Mouse (Mus musculus) megakaryocyte, embryonic 14.5 days (primary cell): ENCODE data around the gene Crip2. TPM values are rescaled to one million over a fixed set of nuclear protein-coding genes. Genes with fewer than 3 reads are reported as not detected.

Source experiments
- H3K27me3 ChIP-seq: replicated peaks from 2 replicates; pipeline ENCODE3; 2012; ENCODE audit warnings: inconsistent platforms
- H3K36me3 ChIP-seq: replicated peaks from 2 replicates; pipeline ENCODE3; 2012; ENCODE audit warnings: low read length, inconsistent platforms, mixed read lengths
- H3K4me1 ChIP-seq: 2 replicates; pipeline ENCODE4 v1.6.1; 2012; ENCODE audit warnings: inconsistent platforms
- H3K4me3 ChIP-seq: replicated peaks from 2 replicates; pipeline ENCODE3; 2012; ENCODE audit warnings: moderate library complexity, mild to moderate bottlenecking, inconsistent platforms
- H3K9me3 ChIP-seq: 2 replicates; pipeline ENCODE4 v1.6.1; 2012; ENCODE audit warnings: inconsistent platforms
- FLI1 ChIP-seq: IDR thresholded peaks from 2 replicates; pipeline ENCODE4 v1.6.1; 2012; ENCODE audit warnings: low read length, inconsistent platforms, mixed read lengths
- GATA1 ChIP-seq: IDR thresholded peaks from 3 replicates; pipeline ENCODE4 v1.6.1; 2012; ENCODE audit warnings: mixed read lengths, low read length, inconsistent platforms, borderline replicate concordance
- polyA plus RNA-seq: library from polyadenylated mRNA; stranded (reverse); fragments of >175 nt; gene quantifications from 2 replicates; pipeline ENCODE4 v1.2.3, GENCODE M21; 2012; ENCODE audit warnings: low replicate concordance; ENCODE audit not compliant: insufficient read depth

Gene Crip2
- polyA plus RNA-seq, 1 experiment, result 14.4 TPM

GRCm38 (mm10) chr12:113131601-113132000, 8.4 kb upstream of the Crip2 start:
- H3K4me3 ChIP-seq, result no peak overlapping the region
- no peaks in the 10 kb centered on the region for H3K9me3 ChIP-seq
- TF ChIP-seq FLI1, result no peak
- H3K36me3 ChIP-seq, result peaks cover 100% of the 10 kb centered on the region
- H3K4me1 ChIP-seq, result no peaks in the 10 kb centered on the region
- no peaks in the 10 kb centered on the region for H3K27me3 ChIP-seq

DNA sequence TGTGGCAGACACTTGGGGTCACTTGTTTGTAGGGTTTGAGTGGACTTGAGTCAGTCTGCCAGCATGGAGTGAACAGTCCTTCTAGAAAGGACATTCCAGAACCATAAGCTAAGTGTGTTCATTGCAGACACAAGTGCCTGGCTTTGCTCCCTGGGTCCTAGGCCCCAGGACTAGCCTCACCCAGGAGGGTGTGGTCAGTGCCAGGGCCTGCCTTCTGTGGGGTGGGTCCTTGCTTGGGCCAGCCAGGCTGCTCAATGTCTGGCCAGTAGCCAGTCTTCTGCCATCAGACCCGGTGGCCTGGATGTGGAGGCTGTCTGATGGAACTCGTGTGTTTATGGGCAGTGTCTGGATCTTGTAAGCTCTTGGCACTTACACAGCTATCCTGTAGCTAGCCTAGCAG, 7.5 kb upstream of the Crip2 start:
- Histone ChIP-seq H3K36me3 (peaks cover 100% of the 10 kb centered on the region), H3K27me3 (no peaks in the 10 kb centered on the region)
- no peak for TF ChIP-seq FLI1
- no peak for TF ChIP-seq GATA1

GRCm38 (mm10) chr12:113133260-113133659, 6.8 kb upstream of the Crip2 start:
- H3K36me3 ChIP-seq, result peaks cover 100% of the 10 kb centered on the region

More for the DNA sequence above, 7.5 kb upstream of the Crip2 start:
- Histone ChIP-seq H3K4me1 (no peaks in the 10 kb centered on the region), H3K9me3 (no peaks in the 10 kb centered on the region), H3K4me3 (no peak overlapping the region)

GRCm38 (mm10) chr12:113133861-113134403, 6.1 kb upstream of the Crip2 start:
- H3K9me3 ChIP-seq, result no peaks in the 10 kb centered on the region
- TF ChIP-seq FLI1, result no peak
- no peak for TF ChIP-seq GATA1
- H3K4me1 ChIP-seq, result no peaks in the 10 kb centered on the region; the same call in 1 of the 2 replicates
- peaks cover 100% of the 10 kb centered on the region for H3K36me3 ChIP-seq
- H3K27me3 ChIP-seq, result peaks cover 2% of the 10 kb centered on the region
- H3K4me3 ChIP-seq, result no peak overlapping the region

More at GRCm38 (mm10) chr12:113133260-113133659, 6.8 kb upstream of the Crip2 start:
- no peak for TF ChIP-seq FLI1
- TF ChIP-seq GATA1, result no peak
- no peaks in the 10 kb centered on the region for H3K4me1 ChIP-seq
- no peak overlapping the region for H3K4me3 ChIP-seq
- no peaks in the 10 kb centered on the region for H3K9me3 ChIP-seq
- H3K27me3 ChIP-seq, result no peaks in the 10 kb centered on the region

DNA sequence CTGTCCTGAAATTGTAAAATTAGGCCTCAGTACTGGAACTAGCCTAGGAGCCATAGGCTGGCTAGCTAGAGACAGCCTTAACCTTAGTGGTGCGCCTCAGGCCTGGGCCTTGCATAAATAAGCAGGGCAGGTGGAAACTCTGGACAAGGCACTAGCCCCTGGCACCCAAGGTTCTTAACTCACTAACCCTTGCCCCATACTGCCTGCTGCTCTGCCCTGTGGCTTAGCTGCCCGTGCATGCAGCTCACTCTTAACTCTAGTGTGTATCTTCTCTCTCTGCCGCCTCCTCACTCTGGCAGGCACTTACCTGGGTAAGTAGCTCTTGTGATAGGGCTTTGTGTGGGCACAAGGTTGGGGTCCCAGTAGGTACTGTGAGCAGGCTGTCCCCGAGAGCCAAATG, 5.5 kb upstream of the Crip2 start:
- Histone ChIP-seq H3K4me1 (peaks cover 6% of the 10 kb centered on the region), H3K4me3 (no peak overlapping the region), H3K36me3 (peaks cover 97% of the 10 kb centered on the region), H3K9me3 (no peaks in the 10 kb centered on the region), H3K27me3 (peaks cover 8% of the 10 kb centered on the region)
- TF ChIP-seq GATA1, result no peak
- no peak for TF ChIP-seq FLI1

GRCm38 (mm10) chr12:113135401-113135800, 4.6 kb upstream of the Crip2 start:
- no peak overlapping the region for H3K4me3 ChIP-seq
- H3K9me3 ChIP-seq, result no peaks in the 10 kb centered on the region
- H3K4me1 ChIP-seq, result peaks cover 15% of the 10 kb centered on the region
- H3K27me3 ChIP-seq, result peaks cover 17% of the 10 kb centered on the region
- H3K36me3 ChIP-seq, result peaks cover 88% of the 10 kb centered on the region
- no peak for TF ChIP-seq FLI1
- no peak for TF ChIP-seq GATA1

DNA sequence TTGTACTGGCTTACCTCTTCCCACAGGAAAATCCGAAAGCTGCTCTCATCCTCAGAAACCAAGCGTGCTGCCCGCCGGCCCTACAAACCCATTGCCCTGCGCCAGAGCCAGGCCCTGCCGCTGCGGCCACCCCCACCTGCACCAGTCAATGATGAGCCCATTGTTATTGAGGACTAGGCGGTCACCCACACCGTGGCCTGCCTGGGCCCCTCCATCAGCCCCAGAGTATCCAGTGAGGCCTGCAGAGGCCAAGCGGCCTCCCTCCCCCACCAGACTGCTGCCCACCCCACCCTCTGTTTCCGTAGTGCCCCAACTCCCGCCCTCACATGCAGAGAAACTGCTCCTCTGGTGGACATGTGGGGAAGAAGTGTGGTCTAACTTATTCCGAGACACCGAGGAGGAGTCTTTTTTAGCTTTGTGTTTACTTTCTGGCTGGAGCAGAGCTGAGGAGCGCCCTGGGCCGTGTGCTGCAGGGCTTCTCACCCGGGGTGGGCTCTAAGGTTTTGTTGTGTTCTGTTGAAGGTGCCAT, 3.5 kb upstream of the Crip2 start:
- no peak for TF ChIP-seq FLI1
- TF ChIP-seq GATA1, result no peak
- H3K27me3 ChIP-seq, result peaks cover 29% of the 10 kb centered on the region
- H3K4me1 ChIP-seq, result peaks cover 26% of the 10 kb centered on the region
- no peak overlapping the region for H3K4me3 ChIP-seq
- H3K9me3 ChIP-seq, result no peaks in the 10 kb centered on the region
- H3K36me3 ChIP-seq, result peaks cover 76% of the 10 kb centered on the region

GRCm38 (mm10) chr12:113137260-113138213, 2.5 kb upstream of the Crip2 start:
- H3K4me1 ChIP-seq, result peaks cover 36% of the 10 kb centered on the region
- no peak overlapping the region for H3K4me3 ChIP-seq
- H3K9me3 ChIP-seq, result no peaks in the 10 kb centered on the region
- H3K27me3 ChIP-seq, result peaks cover 38% of the 10 kb centered on the region
- TF ChIP-seq GATA1 (no peak), FLI1 (no peak)
- peaks cover 67% of the 10 kb centered on the region for H3K36me3 ChIP-seq

GRCm38 (mm10) chr12:113138291-113138690, 1.7 kb upstream of the Crip2 start:
- no peak overlapping the region for H3K4me3 ChIP-seq
- H3K36me3 ChIP-seq, result peaks cover 59% of the 10 kb centered on the region
- H3K4me1 ChIP-seq, result peaks cover 44% of the 10 kb centered on the region
- H3K9me3 ChIP-seq, result no peaks in the 10 kb centered on the region
- no peak for TF ChIP-seq GATA1
- TF ChIP-seq FLI1, result no peak
- peaks cover 46% of the 10 kb centered on the region for H3K27me3 ChIP-seq
